In genomic region chr9:42053591-42054190, GRCm38 (mm10) we compare ENCODE assay signal across 12 mouse cellular contexts.
DNase-seq lines count a peak whose midpoint lies in the region; ATAC-seq and TF ChIP-seq lines count a peak whose summit lies in the region.
"Had no signal": no experiment of that assay in that cellular context is flagged by ENCODE, and none has a peak within 500 bp of the region (broad histone marks: within the 10 kb centered on the region; RNA-seq: fewer than 3 reads in every experiment).

No protein-coding gene starts in this region.

- H3K4me2 ChIP-seq in forebrain, embryonic 16.5 days (ENCODE audit: low read length): no peak overlapping the region
- H3K4me2 ChIP-seq in stomach, postnatal 0 days (replicated peaks; ENCODE audit: low read depth): no peak overlapping the region
- H3K4me2 ChIP-seq: hindbrain, embryonic 15.5 days; liver, embryonic 13.5 days had no signal

- H3K27me3 ChIP-seq in forebrain, embryonic 16.5 days (replicated peaks; ENCODE audit: control insufficient read depth, insufficient read depth, low read length): no peaks in the 10 kb centered on the region
- peaks cover 97% of the 10 kb centered on the region for H3K27me3 ChIP-seq in forebrain, embryonic 10.5 days (ENCODE audit: poor library complexity, severe bottlenecking)
- no peaks in the 10 kb centered on the region for H3K27me3 ChIP-seq in stomach, postnatal 0 days (ENCODE audit: control insufficient read depth, insufficient read depth, low read length)
- H3K27me3 ChIP-seq: hindbrain, embryonic 15.5 days; liver, embryonic 13.5 days; megakaryocyte, embryonic 14.5 days had no signal

- no peak for ATAC-seq in forebrain, embryonic 16.5 days
- peak; percentile 53 for ATAC-seq in stomach, postnatal 0 days (ENCODE audit: low FRiP score, low TSS enrichment)

- no peaks in the 10 kb centered on the region; the same call in 1 of the 2 replicates for H3K9me3 ChIP-seq in forebrain, embryonic 16.5 days (ENCODE audit: control insufficient read depth, low read length)
- H3K9me3 ChIP-seq in forebrain, embryonic 10.5 days: peaks cover 8% of the 10 kb centered on the region; the same call in 1 of the 2 replicates
- H3K9me3 ChIP-seq in stomach, postnatal 0 days (ENCODE audit: control insufficient read depth, low read length): no peaks in the 10 kb centered on the region
- H3K9me3 ChIP-seq: hindbrain, embryonic 15.5 days; liver, embryonic 13.5 days had no signal

- 52% methylated on average over 12 of the region's 12 CpGs for WGBS in forebrain, embryonic 16.5 days
- 80% methylated on average over 12 of the region's 12 CpGs for WGBS in forebrain, embryonic 10.5 days
- WGBS in stomach, postnatal 0 days: 56% methylated on average over 12 of the region's 12 CpGs

- peaks cover 30% of the 10 kb centered on the region for H3K4me1 ChIP-seq in forebrain, embryonic 16.5 days (replicated peaks; ENCODE audit: control insufficient read depth, insufficient read depth, low read length)
- peaks cover 22% of the 10 kb centered on the region for H3K4me1 ChIP-seq in forebrain, embryonic 10.5 days
- no peaks in the 10 kb centered on the region; the same call in 1 of the 2 replicates for H3K4me1 ChIP-seq in stomach, postnatal 0 days (replicated peaks; ENCODE audit: control insufficient read depth, insufficient read depth)
- H3K4me1 ChIP-seq: megakaryocyte, embryonic 14.5 days had no signal

- no peak for TF ChIP-seq EP300 in stomach, postnatal 0 days (optimal IDR thresholded peaks at IDR 0.05)

- peak overlapping the region; percentile 84 for H3K27ac ChIP-seq in forebrain, embryonic 16.5 days (ENCODE audit: low read length)
- no peak overlapping the region for H3K27ac ChIP-seq in forebrain, embryonic 10.5 days
- peak overlapping the region; percentile 50 for H3K27ac ChIP-seq in stomach, postnatal 0 days (replicated peaks)
- H3K27ac ChIP-seq: liver, embryonic 13.5 days had no signal

- DNase-seq in forebrain, embryonic 10.5 days (ENCODE audit: extremely low spot score, low spot score): no peak
- peak; percentile 59 for DNase-seq in layer of hippocampus, adult 11-12 months (ENCODE audit: low spot score)
- no peak for DNase-seq in layer of hippocampus, postnatal 25 days (ENCODE audit: extremely low spot score in 1 of 2, low spot score in 1 of 2)
- DNase-seq in right cerebral cortex, adult 2 months (ENCODE audit: low spot score in 2 of 2): peak; percentile 44 to 51
- no peak for DNase-seq in right cerebral cortex, postnatal 10 days (ENCODE audit: low spot score in 2 of 2)
- peak; percentile 50 for DNase-seq in stomach, postnatal 0 days (ENCODE audit: low spot score)
- no peak for DNase-seq in urinary bladder, postnatal 36 days (ENCODE audit: low spot score in 2 of 2)
- DNase-seq: liver, embryonic 13.5 days; thymus, postnatal 36 days had no signal

- H3K36me3 ChIP-seq in forebrain, embryonic 16.5 days (ENCODE audit: control insufficient read depth, insufficient read depth): 0 out of 2 replicates have a peak, but pooled peaks cover 3% of the 10 kb centered on the region
- no peaks in the 10 kb centered on the region for H3K36me3 ChIP-seq in forebrain, embryonic 10.5 days (replicated peaks)
- H3K36me3 ChIP-seq in stomach, postnatal 0 days (ENCODE audit: control insufficient read depth, insufficient read depth, low read length): no peaks in the 10 kb centered on the region
- H3K36me3 ChIP-seq: hindbrain, embryonic 15.5 days; liver, embryonic 13.5 days had no signal

- no peak overlapping the region for H3K9ac ChIP-seq in forebrain, embryonic 16.5 days (replicated peaks; ENCODE audit: low read depth, low read length)
- H3K9ac ChIP-seq in stomach, postnatal 0 days (ENCODE audit: low read length): no peak overlapping the region
- H3K9ac ChIP-seq: hindbrain, embryonic 15.5 days; liver, embryonic 13.5 days had no signal

- H3K4me3 ChIP-seq in forebrain, embryonic 16.5 days (replicated peaks; ENCODE audit: low read length): no peak overlapping the region
- no peak overlapping the region for H3K4me3 ChIP-seq in forebrain, embryonic 10.5 days
- no peak overlapping the region for H3K4me3 ChIP-seq in stomach, postnatal 0 days (ENCODE audit: low read depth, low read length)
- H3K4me3 ChIP-seq: hindbrain, embryonic 15.5 days; liver, embryonic 13.5 days; megakaryocyte, embryonic 14.5 days had no signal

- no peak for TF ChIP-seq CTCF in stomach, postnatal 0 days (IDR thresholded peaks at IDR 0.05; ENCODE audit: low read depth)

Comparison
In these comparisons a context has a peak if more than half of its experiments do, and no peak if none do; other contexts are left out.
1. DNase-seq: peak in layer of hippocampus, adult 11-12 months (single experiment), right cerebral cortex, adult 2 months (2 of 2) and stomach, postnatal 0 days (single experiment); none in forebrain, embryonic 10.5 days (single experiment), layer of hippocampus, postnatal 25 days (0 of 2), right cerebral cortex, postnatal 10 days (0 of 2) and urinary bladder, postnatal 36 days (0 of 2).